10 mouse cellular contexts compared by ENCODE assay signal in the genomic region with DNA sequence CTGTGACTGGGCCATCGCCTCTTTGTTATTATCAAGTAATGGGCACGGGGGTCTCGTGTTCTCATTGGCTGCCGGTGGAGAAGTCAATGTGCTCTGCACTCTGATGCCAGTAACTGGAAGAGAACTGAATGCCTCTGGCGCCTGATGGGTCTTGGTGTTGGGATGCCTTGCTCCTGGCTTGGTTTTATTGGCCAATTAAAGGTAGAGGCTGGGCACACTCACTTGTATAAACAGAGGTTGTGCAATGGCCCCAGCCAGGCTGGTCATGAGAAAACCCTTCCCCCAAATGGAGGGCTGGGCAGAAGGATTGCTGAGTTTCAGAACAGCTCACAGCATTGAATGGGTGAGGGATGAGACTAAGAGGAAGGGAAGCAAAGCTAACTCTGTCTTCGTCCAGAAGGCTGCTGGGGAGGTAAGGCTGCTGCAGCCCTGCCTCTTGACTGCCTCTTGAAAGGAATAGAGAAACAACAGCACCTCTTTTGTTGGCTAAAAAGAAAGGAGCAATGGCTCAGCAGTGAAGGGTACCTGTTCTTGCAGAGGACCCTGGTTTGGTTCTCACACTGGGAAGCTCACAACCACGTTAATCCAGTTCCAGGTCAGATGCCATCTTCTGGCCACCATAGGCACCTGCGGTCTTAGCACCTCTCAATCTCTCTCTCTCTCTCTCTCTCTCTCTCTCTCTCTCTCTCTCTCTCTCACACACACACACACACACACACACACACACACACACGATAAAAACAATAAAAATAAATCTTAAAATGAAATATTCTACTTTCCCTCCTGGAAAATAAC.
A peak's percentile ranks its signal among the peaks of the same experiment; 100 is the strongest.
DNase-seq lines count a peak whose midpoint lies in the region; ATAC-seq and TF ChIP-seq lines count a peak whose summit lies in the region.
"Had no signal": no experiment of that assay in that cellular context is flagged by ENCODE, and none has a peak within 500 bp of the region (broad histone marks: within the 10 kb centered on the region; RNA-seq: fewer than 3 reads in every experiment).

No protein-coding gene starts in this region.

- no peak overlapping the region for H3K27ac ChIP-seq in liver, embryonic 14.5 days
- H3K27ac ChIP-seq in left cerebral cortex, adult 2 months, result no peak overlapping the region
- H3K27ac ChIP-seq: heart, embryonic 13.5 days had no signal

- no peak overlapping the region for H3K9ac ChIP-seq in liver, embryonic 14.5 days (replicated peaks)
- H3K9ac ChIP-seq: heart, embryonic 13.5 days had no signal

- no peak for ATAC-seq in liver, embryonic 14.5 days (ENCODE audit: insufficient read depth)

- DNase-seq in adrenal gland, postnatal 10 days, result peak; percentile 27
- DNase-seq in adrenal gland, postnatal 4 days (ENCODE audit: low spot score in 2 of 2), result no peak
- peak; percentile 66 to 76 for DNase-seq in lung, adult 18-20 months
- DNase-seq in lung, postnatal 10 days, result no peak
- DNase-seq in ZHBTc4 (ENCODE audit: low read depth, low spot score), result peak; percentile 41
- no peak for DNase-seq in liver, embryonic 14.5 days (ENCODE audit: low read depth in 3 of 3, low spot score in 3 of 3)
- DNase-seq in retina, embryonic 14.5 days (ENCODE audit: low spot score), result no peak
- no peak for DNase-seq in left cerebral cortex, adult 2 months (ENCODE audit: extremely low spot score in 1 of 2, low spot score in 2 of 2)
- DNase-seq: kidney, adult 9 months had no signal

- no peaks in the 10 kb centered on the region for H3K36me3 ChIP-seq in liver, embryonic 14.5 days (replicated peaks; ENCODE audit: control insufficient read depth, insufficient read depth, low read depth)
- H3K36me3 ChIP-seq: heart, embryonic 13.5 days had no signal

- H3K9me3 ChIP-seq in liver, embryonic 14.5 days (ENCODE audit: control insufficient read depth, low read length), result no peaks in the 10 kb centered on the region
- H3K9me3 ChIP-seq: heart, embryonic 13.5 days had no signal

- no peak for TF ChIP-seq EP300 in liver, embryonic 14.5 days (IDR thresholded peaks at IDR 0.05; ENCODE audit: low read depth)

- no peak overlapping the region for H3K4me2 ChIP-seq in liver, embryonic 14.5 days (ENCODE audit: low read depth)
- H3K4me2 ChIP-seq: heart, embryonic 13.5 days had no signal

- no peaks in the 10 kb centered on the region for H3K27me3 ChIP-seq in liver, embryonic 14.5 days (ENCODE audit: control insufficient read depth, insufficient read depth, low read length)
- H3K27me3 ChIP-seq: heart, embryonic 13.5 days had no signal

- H3K4me3 ChIP-seq in liver, embryonic 14.5 days (ENCODE audit: insufficient read depth in 1 of 2, low read depth in 2 of 2, low read length in 2 of 2), result no peak overlapping the region
- H3K4me3 ChIP-seq in left cerebral cortex, adult 2 months, result no peak overlapping the region
- H3K4me3 ChIP-seq: heart, embryonic 13.5 days had no signal

- 0 out of 2 replicates have a peak, but pooled peaks have one; percentile 8 for TF ChIP-seq CTCF in liver, embryonic 14.5 days (IDR thresholded peaks at IDR 0.05; ENCODE audit: low read depth)
- no peak; the same call in 1 of the 2 replicates for TF ChIP-seq CTCF in left cerebral cortex, adult 2 months (IDR thresholded peaks at IDR 0.05)

- 57% methylated on average over 9 of the region's 9 CpGs for WGBS in liver, embryonic 14.5 days (ENCODE audit: insufficient replicate concordance)

- H3K4me1 ChIP-seq in liver, embryonic 14.5 days (replicated peaks; ENCODE audit: control insufficient read depth in 2 of 2, insufficient read depth in 2 of 2, low read length in 1 of 2), result peaks cover 0 to 5% of the 10 kb centered on the region in 2 experiments; a peak in 1 of 4 replicates

- intact Hi-C loops in left cerebral cortex, adult 2 months (cut with DNase I), result no loop called here

Comparison
In these comparisons a context has a peak if more than half of its experiments do, and no peak if none do; other contexts are left out.
1. DNase-seq: peak in adrenal gland, postnatal 10 days (single experiment), lung, adult 18-20 months (2 of 2) and ZHBTc4 (single experiment); none in adrenal gland, postnatal 4 days (0 of 2), lung, postnatal 10 days (single experiment), liver, embryonic 14.5 days (0 of 3), retina, embryonic 14.5 days (single experiment) and left cerebral cortex, adult 2 months (0 of 2).